Mouse (Mus musculus) spleen, adult 2 months (tissue): Measurements from ENCODE around the gene Elmo1. TPM values are rescaled to one million over a fixed set of nuclear protein-coding genes. Genes with fewer than 3 reads are reported as not detected.

Experiments used
- DNase-seq, 2 experiments: peaks; one replicate each; pipeline versions ENCODE4 v3.0.0 to v3.0.0-alpha.2; 2012 to 2021; ENCODE audit warnings: low spot score in 2 of 2, low read depth in 1 of 2
- H3K27ac ChIP-seq: fragments of 200-500 bp; 2 replicates; pipeline ENCODE4 v1.5.1; 2012; ENCODE audit warnings: low read length, inconsistent platforms; ENCODE audit not compliant: insufficient read depth
- H3K27me3 ChIP-seq: fragments of 200-500 bp; 2 replicates; pipeline ENCODE4 v1.6.1; 2012; ENCODE audit warnings: mild to moderate bottlenecking, moderate library complexity, low read length, inconsistent platforms; ENCODE audit not compliant: control insufficient read depth, insufficient read depth
- H3K36me3 ChIP-seq: fragments of 200-500 bp; 2 replicates; pipeline ENCODE4 v1.6.1; 2012; ENCODE audit warnings: mild to moderate bottlenecking, low read length, inconsistent platforms; ENCODE audit not compliant: control insufficient read depth, insufficient read depth
- H3K4me1 ChIP-seq: fragments of 200-500 bp; 2 replicates; pipeline ENCODE4 v1.6.1; 2011; ENCODE audit warnings: inconsistent platforms; ENCODE audit not compliant: control insufficient read depth, insufficient read depth, insufficient read length
- H3K4me3 ChIP-seq: fragments of 200-500 bp; 2 replicates; pipeline ENCODE4 v1.5.1; 2011; ENCODE audit warnings: mild to moderate bottlenecking, inconsistent platforms; ENCODE audit not compliant: insufficient read depth, insufficient read length; ENCODE audit errors: extremely low read depth
- CTCF ChIP-seq: fragments of 200-500 bp; IDR thresholded peaks from 2 replicates; pipeline ENCODE4 v1.5.1; 2011; ENCODE audit warnings: mild to moderate bottlenecking, inconsistent platforms; ENCODE audit not compliant: insufficient read depth, insufficient read length, insufficient replicate concordance; ENCODE audit errors: extremely low read depth
- POLR2A ChIP-seq: fragments of 200-500 bp; IDR thresholded peaks from 2 replicates; pipeline ENCODE4 v1.6.1; 2011; ENCODE audit warnings: low read depth, low read length, inconsistent platforms
- WGBS: fragments of 180-500 bp; shearing (Covaris S2); methylation state at CpG from one replicate; pipeline ENCODE4 v1.1.7; 2018; 5-methylcytosine and 5-hydroxymethylcytosine counted together
- polyA plus RNA-seq: library from polyadenylated mRNA; depleted of rRNA; stranded (reverse); fragments of >200 nt; gene quantifications from 2 replicates; pipeline ENCODE4 v1.2.3, GENCODE M21; 2012

Gene Elmo1
- polyA plus RNA-seq, 1 experiment = 33.3 TPM

DNA sequence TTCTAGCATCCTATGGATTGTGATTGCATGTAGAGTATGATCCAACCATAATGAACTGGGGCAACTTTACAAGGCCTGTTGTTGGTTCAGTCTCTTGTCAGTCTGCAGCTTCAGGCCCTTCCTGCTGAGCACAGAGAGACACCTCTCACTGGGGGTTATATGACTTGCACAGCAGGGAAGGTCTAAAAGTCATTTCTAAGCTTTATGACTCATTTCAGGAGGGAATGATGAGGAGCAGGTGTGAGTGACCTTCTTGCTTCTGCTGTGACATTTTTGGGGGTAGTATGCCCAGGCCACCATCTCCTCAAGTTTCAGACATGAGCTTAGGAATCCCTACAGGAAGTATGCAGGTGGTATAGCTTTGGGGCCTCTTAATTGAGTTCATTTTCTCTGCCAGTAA is 46.4 kb downstream of the Elmo1 start:
- DNase-seq = no peak
- peaks cover 27% of the 10 kb centered on the region for H3K4me1 ChIP-seq
- no peak overlapping the region for H3K27ac ChIP-seq

GRCm38 (mm10) chr13:20138466-20138865 is 48.1 kb downstream of the Elmo1 start:
- Histone ChIP-seq H3K4me3 (no peak overlapping the region), H3K36me3 (no peaks in the 10 kb centered on the region), H3K27me3 (no peaks in the 10 kb centered on the region), H3K4me1 (peaks cover 32% of the 10 kb centered on the region), H3K27ac (no peak overlapping the region)
- TF ChIP-seq POLR2A (no peak), CTCF (no peak)
- DNase-seq = no peak
- WGBS = 62% methylated on average over 3 of the region's 3 CpGs

More for the DNA sequence above, 46.4 kb downstream of the Elmo1 start:
- Histone ChIP-seq H3K36me3 (no peaks in the 10 kb centered on the region), H3K27me3 (no peaks in the 10 kb centered on the region), H3K4me3 (no peak overlapping the region)
- TF ChIP-seq POLR2A (no peak), CTCF (no peak)

- TF ChIP-seq POLR2A = no peak
- Histone ChIP-seq H3K4me1 (peaks cover 27% of the 10 kb centered on the region), H3K4me3 (no peak overlapping the region), H3K27me3 (no peaks in the 10 kb centered on the region), H3K27ac (no peak overlapping the region), H3K36me3 (no peaks in the 10 kb centered on the region)
- no peak for DNase-seq
- WGBS = 81% methylated on average over 6 of the region's 6 CpGs
Measured at GRCm38 (mm10) chr13:20139060-20139459, 48.7 kb downstream of the Elmo1 start.

DNA sequence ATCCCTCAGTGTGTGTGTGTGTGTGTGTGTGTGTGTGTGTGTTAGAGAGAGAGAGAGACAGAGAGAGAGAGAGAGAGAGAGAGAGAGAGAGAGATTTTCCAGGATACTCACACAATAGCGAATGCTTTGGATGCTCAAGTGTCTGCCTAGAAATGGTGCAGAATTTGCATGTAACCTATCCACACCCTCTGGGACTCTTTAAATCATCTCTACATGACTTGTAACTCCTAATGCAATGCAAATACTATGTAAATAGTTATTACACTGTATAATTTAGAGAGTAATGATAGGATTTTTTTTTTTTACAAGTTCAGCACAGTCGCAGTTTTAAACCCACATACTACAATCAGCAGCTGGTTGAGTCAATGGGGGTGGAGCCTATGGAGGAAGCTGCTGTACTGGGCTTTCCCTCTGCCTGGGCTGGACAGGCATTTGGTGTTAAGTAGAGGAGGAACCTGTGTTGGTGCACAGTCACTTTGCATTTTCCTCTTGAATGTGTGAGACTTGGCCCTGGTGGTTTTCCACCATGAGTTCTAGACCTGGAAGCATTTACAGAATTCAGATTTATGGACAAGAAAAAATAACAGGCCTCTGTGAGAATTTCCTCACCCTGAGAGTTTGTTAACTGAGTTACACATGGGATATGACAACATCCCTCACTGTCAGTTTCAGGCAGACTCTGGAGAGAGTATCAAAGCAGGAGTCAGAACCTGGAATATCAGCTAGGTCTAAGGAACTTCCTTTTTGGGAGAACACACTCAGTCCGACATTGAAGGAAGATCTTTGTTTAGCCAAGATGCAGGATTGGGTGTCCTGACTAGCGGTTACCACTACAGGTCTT is 49.6 kb downstream of the Elmo1 start:
- TF ChIP-seq POLR2A = no peak
- TF ChIP-seq CTCF = no peak
- Histone ChIP-seq H3K27me3 (no peaks in the 10 kb centered on the region), H3K36me3 (no peaks in the 10 kb centered on the region), H3K4me1 (peaks cover 24% of the 10 kb centered on the region), H3K27ac (no peak overlapping the region; the same call in 1 of the 2 replicates), H3K4me3 (no peak overlapping the region)
- 61% methylated on average over 4 of the region's 4 CpGs for WGBS
- DNase-seq = peak in 1 of 2 experiments; percentile 56

- peaks cover 25% of the 10 kb centered on the region for H3K4me1 ChIP-seq
- DNase-seq = no peak
- H3K4me3 ChIP-seq = no peak overlapping the region
- no peaks in the 10 kb centered on the region for H3K27me3 ChIP-seq
- H3K27ac ChIP-seq = no peak overlapping the region
- TF ChIP-seq CTCF = no peak
- TF ChIP-seq POLR2A = no peak
- 77% methylated on average over 1 of the region's 1 CpGs for WGBS
- H3K36me3 ChIP-seq = no peaks in the 10 kb centered on the region
Measured at GRCm38 (mm10) chr13:20142637-20143036, 52.2 kb downstream of the Elmo1 start.

GRCm38 (mm10) chr13:20146848-20147247 is 56.5 kb downstream of the Elmo1 start:
- H3K4me3 ChIP-seq = no peak overlapping the region
- H3K4me1 ChIP-seq = peaks cover 21% of the 10 kb centered on the region
- TF ChIP-seq CTCF = no peak
- no peak for TF ChIP-seq POLR2A
- H3K27ac ChIP-seq = no peak overlapping the region
- no peaks in the 10 kb centered on the region for H3K36me3 ChIP-seq
- no peak for DNase-seq
- WGBS = 90% methylated on average over 4 of the region's 4 CpGs
- H3K27me3 ChIP-seq = no peaks in the 10 kb centered on the region

- WGBS = 88% methylated on average over 4 of the region's 4 CpGs
- DNase-seq = no peak
- no peak for TF ChIP-seq POLR2A
- TF ChIP-seq CTCF = no peak
- Histone ChIP-seq H3K4me3 (no peak overlapping the region), H3K27ac (no peak overlapping the region), H3K36me3 (no peaks in the 10 kb centered on the region), H3K27me3 (no peaks in the 10 kb centered on the region), H3K4me1 (peaks cover 25% of the 10 kb centered on the region)
Measured at GRCm38 (mm10) chr13:20147736-20148135, 57.3 kb downstream of the Elmo1 start.
